Mouse (Mus musculus) left cerebral cortex, postnatal 14 days (tissue): ENCODE measurements around the gene Naip5. TPM values are rescaled to one million over a fixed set of nuclear protein-coding genes. Genes with fewer than 3 reads are reported as not detected.

Source experiments
- total RNA-seq, 2 experiments: library from RNA; stranded (reverse); gene quantifications; 2 replicates each; pipeline ENCODE4 v1.2.3; 2021

The Naip5 gene
- total RNA-seq, 2 experiments from 2014 or later = 0.15 to 0.24 TPM

Other genes with a start within 250 kb of the Naip5 start
- 10 to 100 TPM; 23.9 to 26.2 TPM for gene Mccc2, start 230.7 kb downstream of the Naip5 start, total RNA-seq
- gene Bdp1, start 142.3 kb downstream of the Naip5 start, total RNA-seq = 10 to 100 TPM; 36.0 to 38.5 TPM
- gene Serf1, start 138.3 kb downstream of the Naip5 start, total RNA-seq = 10 to 100 TPM; 29.5 to 35.2 TPM
- 10 to 100 TPM; 32.3 to 34.6 TPM for gene Smn1, start 121.5 kb downstream of the Naip5 start, total RNA-seq
- gene Naip2, start 44.2 kb downstream of the Naip5 start, total RNA-seq = under 1 TPM; 0.24 to 0.34 TPM
- under 1 TPM; 0.17 to 0.18 TPM for gene Naip6, start 71.4 kb upstream of the Naip5 start, total RNA-seq
- gene Naip1, start 206.5 kb upstream of the Naip5 start, total RNA-seq = under 1 TPM in 1 of 2 experiments, not detected in 1; 0.15 TPM
- 10 to 100 TPM; 36.4 to 40.1 TPM for gene Gtf2h2, start 246.3 kb upstream of the Naip5 start, total RNA-seq